In genomic region chrX:157762542-157762941, GRCm38 (mm10) we compare ENCODE assay signal across 13 mouse cellular contexts. TPM values are rescaled to one million over a fixed set of nuclear protein-coding genes. Genes with fewer than 3 reads are reported as not detected.
"Had no signal": no experiment of that assay in that cellular context is flagged by ENCODE, and none has a peak within 500 bp of the region (broad histone marks: within the 10 kb centered on the region; RNA-seq: fewer than 3 reads in every experiment).

No protein-coding gene starts in this region.

- DNase-seq: kidney, postnatal 14 days; kidney, postnatal 4 days; left cerebral cortex, postnatal 4 days; liver, postnatal 0 days; lung, embryonic 14.5 days; lung, postnatal 36 days; right cerebral cortex, adult 18-20 months; right cerebral cortex, postnatal 14 days; right cerebral cortex, postnatal 4 days; thymus, adult 18-20 months; thymus, postnatal 36 days had no signal

RNA-seq across cellular contexts. Expression of gene Klhl34, which starts 55.7 kb away (rescaled TPM):
- total RNA-seq: left cerebral cortex, postnatal 14 days; left cerebral cortex, postnatal 4 days; monocyte, adult 5-6 weeks had no signal
